Mouse (Mus musculus): ENCODE results near the gene Prex1.

The Prex1 gene

GRCm38 (mm10) chr2:166661971-166662370 is 51.7 kb downstream of the Prex1 start:
- no peak for DNase-seq (ENCODE audit: low spot score)

GRCm38 (mm10) chr2:166661498-166661897 is 52.1 kb downstream of the Prex1 start:
- no peak for DNase-seq (ENCODE audit: low spot score)

GRCm38 (mm10) chr2:166658380-166658779 is 55.3 kb downstream of the Prex1 start:
- DNase-seq (ENCODE audit: low spot score): no peak

- no peak for DNase-seq (ENCODE audit: low spot score)
These were observed 56.1 kb downstream of the Prex1 start for GRCm38 (mm10) chr2:166657451-166658011.

- no peak for DNase-seq (ENCODE audit: low spot score)
These were observed 57.0 kb downstream of the Prex1 start for GRCm38 (mm10) chr2:166656630-166657029.

GRCm38 (mm10) chr2:166655727-166656520 is 57.7 kb downstream of the Prex1 start:
- no peak for DNase-seq (ENCODE audit: low spot score)

- no peak for DNase-seq (ENCODE audit: low spot score)
These were observed 58.3 kb downstream of the Prex1 start for GRCm38 (mm10) chr2:166655308-166655707.

GRCm38 (mm10) chr2:166654875-166655274 is 58.8 kb downstream of the Prex1 start:
- DNase-seq (ENCODE audit: low spot score): no peak

GRCm38 (mm10) chr2:166653564-166653963 is 60.1 kb downstream of the Prex1 start:
- peak; percentile 40 for DNase-seq (ENCODE audit: low spot score)

- DNase-seq (ENCODE audit: low spot score): no peak
These were observed 61.0 kb downstream of the Prex1 start for GRCm38 (mm10) chr2:166652672-166653071.

GRCm38 (mm10) chr2:166651317-166652030 is 62.2 kb downstream of the Prex1 start:
- no peak for DNase-seq (ENCODE audit: low spot score)

GRCm38 (mm10) chr2:166650414-166650813 is 63.2 kb downstream of the Prex1 start:
- DNase-seq (ENCODE audit: low spot score): no peak

- no peak for DNase-seq (ENCODE audit: low spot score)
These were observed 66.4 kb downstream of the Prex1 start for GRCm38 (mm10) chr2:166647242-166647641.

- DNase-seq (ENCODE audit: low spot score): no peak
These were observed 67.1 kb downstream of the Prex1 start for GRCm38 (mm10) chr2:166646434-166647088.

- DNase-seq (ENCODE audit: low spot score): no peak
These were observed 68.8 kb downstream of the Prex1 start for GRCm38 (mm10) chr2:166644816-166645215.

GRCm38 (mm10) chr2:166642581-166642987 is 71.0 kb downstream of the Prex1 start:
- no peak for DNase-seq (ENCODE audit: low spot score)

GRCm38 (mm10) chr2:166639750-166640149 is 73.9 kb downstream of the Prex1 start:
- DNase-seq (ENCODE audit: low spot score): no peak

GRCm38 (mm10) chr2:166638947-166639641 is 74.5 kb downstream of the Prex1 start:
- DNase-seq (ENCODE audit: low spot score): no peak

GRCm38 (mm10) chr2:166638079-166638800 is 75.4 kb downstream of the Prex1 start:
- DNase-seq (ENCODE audit: low spot score): no peak

GRCm38 (mm10) chr2:166637673-166637990 is 76.0 kb downstream of the Prex1 start:
- no peak for DNase-seq (ENCODE audit: low spot score)

Measured in MN1 (cell line).